Mouse (Mus musculus): ENCODE results near the gene Malrd1. TPM values are rescaled to one million over a fixed set of nuclear protein-coding genes. Genes with fewer than 3 reads are reported as not detected.

The Malrd1 gene
- polyA plus RNA-seq (2015; fragmentation: Nextera tagmentation; extraction: Ambion mirVana), result not detected in 2 replicates

DNA sequence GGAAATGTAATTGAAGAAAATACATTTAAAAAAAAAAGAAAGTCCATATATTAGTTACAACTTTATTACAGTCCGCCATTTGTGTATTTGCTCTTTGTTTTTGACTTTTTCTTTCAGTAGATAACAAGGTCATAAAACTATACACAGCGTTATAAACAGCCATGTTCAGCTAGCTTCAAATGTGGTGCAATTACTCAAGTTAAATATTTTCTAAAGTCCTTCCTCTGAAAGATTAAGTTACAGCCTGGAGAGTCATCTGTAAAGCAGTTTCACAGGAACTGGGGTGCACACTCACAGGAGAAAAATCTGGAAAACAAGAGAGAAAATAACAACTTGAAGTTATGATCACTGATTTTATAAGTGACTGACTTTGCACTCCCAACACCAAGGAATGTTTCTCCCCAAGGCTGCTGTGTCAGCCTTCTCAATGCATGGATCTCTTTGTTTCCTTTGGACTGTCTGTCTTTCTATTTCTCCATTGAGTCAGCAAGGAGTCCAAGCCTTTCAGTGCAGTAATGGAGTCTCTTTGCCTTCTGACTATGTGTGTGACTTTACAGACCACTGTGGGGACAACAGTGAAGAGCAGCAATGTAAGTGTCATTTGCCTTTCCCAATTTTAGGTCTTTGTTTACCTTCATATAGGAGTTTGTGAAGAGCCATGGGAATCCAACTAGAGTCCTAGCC is at the start of gene Malrd1:
Gene Malrd1 (plus strand): TSS at position 239 of the 684 bp plus-strand sequence.
- Histone ChIP-seq H3K9me3 (replicated peaks) (no peaks in the 10 kb centered on the region; the same call in 1 of the 2 replicates), H3K27me3 (no peaks in the 10 kb centered on the region), H3K27ac (no peak within 1 kb of the TSS), H3K4me2 (no peak within 1 kb of the TSS), H3K36me3 (no peaks in the 10 kb centered on the region), H3K9ac (no peak within 1 kb of the TSS), H3K4me1 (replicated peaks) (no peaks in the 10 kb centered on the region), H3K4me3 (no peak within 1 kb of the TSS)
- ATAC-seq (replicated peaks; ENCODE audit: insufficient number of reproducible peaks, insufficient read depth, low FRiP score, low read depth), result no peak
- 60% methylated on average over 2 of the region's 2 CpGs for WGBS

DNA sequence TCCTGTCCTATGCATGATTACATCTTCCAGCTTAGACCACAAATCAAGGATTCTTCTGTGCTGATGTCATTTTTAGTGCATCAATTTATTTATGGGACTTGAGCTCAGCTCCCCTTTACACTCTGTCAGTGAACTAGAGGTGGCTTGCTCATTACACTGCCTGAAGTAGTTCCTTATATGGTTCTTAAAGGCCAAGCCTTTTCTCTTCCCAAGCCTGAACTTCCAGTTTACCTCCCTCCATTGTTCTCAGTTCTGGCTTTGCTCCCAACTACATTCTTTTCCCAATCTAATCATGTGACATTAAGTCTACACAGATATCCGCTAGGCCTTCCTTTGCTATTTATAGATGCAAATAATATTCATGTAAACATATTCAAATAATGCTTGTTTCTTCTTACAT is 12.4 kb downstream of the Malrd1 start:
- peak overlapping the region; percentile 31; the same call in 1 of the 2 replicates for H3K27ac ChIP-seq
- ATAC-seq (replicated peaks; ENCODE audit: insufficient number of reproducible peaks, insufficient read depth, low FRiP score, low read depth), result peak; percentile 70
- 38% methylated on average over 1 of the region's 1 CpGs for WGBS

DNA sequence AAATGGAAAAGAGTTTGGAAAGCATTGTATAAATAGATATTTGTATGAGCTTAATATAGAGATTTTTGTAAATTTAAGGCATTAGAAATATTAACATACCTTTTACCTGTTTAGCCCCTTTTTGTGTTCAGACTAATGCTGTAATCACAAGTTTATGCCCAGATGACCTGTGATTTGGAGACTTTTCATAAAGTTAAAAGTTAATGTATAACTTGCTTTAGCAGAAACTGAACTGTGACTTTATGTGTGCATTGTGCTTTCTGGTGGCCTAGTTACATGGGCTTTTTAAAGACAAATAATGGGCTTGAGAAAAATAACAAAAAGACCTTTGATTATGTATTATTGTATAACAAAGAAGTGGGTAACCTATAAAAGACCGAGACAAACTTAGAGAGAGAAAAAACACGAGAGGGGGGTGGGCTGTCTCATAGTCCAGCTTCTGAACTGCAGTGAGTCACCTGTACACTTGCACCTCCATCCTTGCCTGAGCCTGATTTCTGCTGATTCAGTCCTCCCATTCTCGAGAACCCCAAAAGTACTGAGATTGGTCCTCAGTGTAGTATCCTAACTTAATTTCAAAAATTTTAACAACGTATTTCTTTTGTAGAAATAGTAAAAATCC is 87.2 kb downstream of the Malrd1 start:
- Histone ChIP-seq H3K9ac (no peak overlapping the region), H3K4me3 (no peak overlapping the region), H3K4me1 (replicated peaks) (no peaks in the 10 kb centered on the region), H3K27ac (no peak overlapping the region), H3K9me3 (replicated peaks) (no peaks in the 10 kb centered on the region), H3K36me3 (no peaks in the 10 kb centered on the region), H3K27me3 (no peaks in the 10 kb centered on the region), H3K4me2 (no peak overlapping the region)
- WGBS, result 52% methylated on average over 4 of the region's 4 CpGs
- ATAC-seq (replicated peaks; ENCODE audit: insufficient number of reproducible peaks, insufficient read depth, low FRiP score, low read depth), result no peak

More for the DNA sequence above, 12.4 kb downstream of the Malrd1 start:
- Histone ChIP-seq H3K27me3 (no peaks in the 10 kb centered on the region), H3K4me3 (no peak overlapping the region), H3K4me2 (no peak overlapping the region), H3K4me1 (replicated peaks) (no peaks in the 10 kb centered on the region), H3K9me3 (replicated peaks) (no peaks in the 10 kb centered on the region), H3K9ac (no peak overlapping the region), H3K36me3 (no peaks in the 10 kb centered on the region)

DNA sequence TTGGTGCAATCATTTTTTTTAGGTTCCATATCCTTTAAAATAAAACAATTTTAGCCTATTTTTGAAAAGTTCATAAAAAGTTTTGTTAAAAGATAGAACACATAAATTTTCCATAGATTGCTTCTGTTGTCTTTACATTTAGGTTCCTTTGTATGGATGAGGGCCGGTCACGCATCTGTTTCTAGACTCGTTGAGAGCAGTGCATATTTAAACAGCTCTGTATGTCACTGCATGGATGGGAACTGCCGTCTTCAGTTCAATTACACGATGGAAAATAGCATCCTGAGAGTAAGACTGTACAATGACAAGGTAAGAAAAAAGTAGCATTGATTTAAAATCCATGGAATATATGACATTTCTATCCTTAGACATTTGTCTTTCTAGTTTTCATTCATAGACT is 87.7 kb downstream of the Malrd1 start:
- Histone ChIP-seq H3K4me3 (no peak overlapping the region), H3K9me3 (replicated peaks) (no peaks in the 10 kb centered on the region), H3K9ac (no peak overlapping the region), H3K36me3 (no peaks in the 10 kb centered on the region), H3K4me2 (no peak overlapping the region), H3K4me1 (replicated peaks) (no peaks in the 10 kb centered on the region), H3K27me3 (no peaks in the 10 kb centered on the region), H3K27ac (no peak overlapping the region)
- ATAC-seq (replicated peaks; ENCODE audit: insufficient number of reproducible peaks, insufficient read depth, low FRiP score, low read depth), result no peak
- WGBS, result 76% methylated on average over 5 of the region's 5 CpGs

DNA sequence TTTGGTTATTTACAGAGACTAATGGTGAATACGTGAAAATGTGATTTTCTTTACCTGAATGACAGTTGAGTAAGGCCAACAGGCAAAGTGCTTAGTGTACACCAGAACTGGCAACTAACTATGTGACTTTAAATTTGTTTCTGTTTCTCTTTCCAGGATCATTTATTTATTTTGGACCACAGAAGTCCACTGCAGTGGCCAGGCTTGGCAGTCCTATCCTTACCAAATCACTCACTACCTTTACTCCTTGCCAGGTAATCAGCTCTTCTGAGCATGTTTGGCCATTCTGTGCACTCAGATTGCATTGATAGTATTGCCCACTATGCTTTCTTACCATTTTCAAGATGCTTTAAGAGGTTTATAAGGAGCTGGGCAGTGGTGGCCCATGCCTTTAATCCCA is 109.5 kb downstream of the Malrd1 start:
- H3K4me2 ChIP-seq, result no peak overlapping the region
- WGBS, result 80% methylated on average over 1 of the region's 1 CpGs
- no peaks in the 10 kb centered on the region for H3K27me3 ChIP-seq
- no peaks in the 10 kb centered on the region for H3K4me1 ChIP-seq (replicated peaks)
- H3K36me3 ChIP-seq, result no peaks in the 10 kb centered on the region
- no peak overlapping the region for H3K27ac ChIP-seq
- no peak for ATAC-seq (replicated peaks; ENCODE audit: insufficient number of reproducible peaks, insufficient read depth, low FRiP score, low read depth)
- no peaks in the 10 kb centered on the region for H3K9me3 ChIP-seq (replicated peaks)
- H3K4me3 ChIP-seq, result no peak overlapping the region
- H3K9ac ChIP-seq, result no peak overlapping the region

DNA sequence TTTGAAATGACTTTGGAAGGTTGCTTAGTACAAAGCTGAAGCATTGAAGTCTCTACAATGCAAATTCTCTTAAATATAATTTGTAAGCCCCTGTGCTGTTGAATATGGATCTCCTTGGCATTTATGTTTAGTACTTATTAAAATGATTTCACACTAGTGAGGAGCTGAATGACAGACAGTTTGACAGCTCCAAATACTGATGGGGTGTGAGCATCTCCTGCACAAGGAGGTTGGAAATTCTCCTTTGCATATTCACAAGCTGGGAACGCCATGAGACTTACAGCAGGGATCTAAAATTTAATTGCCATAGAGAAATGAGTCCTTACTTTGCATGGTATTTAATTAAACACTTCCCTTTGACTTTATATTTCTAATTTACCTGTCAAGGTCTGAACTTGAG is 117.6 kb downstream of the Malrd1 start:
- Histone ChIP-seq H3K36me3 (no peaks in the 10 kb centered on the region), H3K27me3 (no peaks in the 10 kb centered on the region), H3K9me3 (replicated peaks) (no peaks in the 10 kb centered on the region), H3K4me2 (no peak overlapping the region), H3K9ac (no peak overlapping the region), H3K4me3 (no peak overlapping the region), H3K4me1 (replicated peaks) (no peaks in the 10 kb centered on the region), H3K27ac (no peak overlapping the region)
- 73% methylated on average over 1 of the region's 1 CpGs for WGBS
- no peak for ATAC-seq (replicated peaks; ENCODE audit: insufficient number of reproducible peaks, insufficient read depth, low FRiP score, low read depth)

DNA sequence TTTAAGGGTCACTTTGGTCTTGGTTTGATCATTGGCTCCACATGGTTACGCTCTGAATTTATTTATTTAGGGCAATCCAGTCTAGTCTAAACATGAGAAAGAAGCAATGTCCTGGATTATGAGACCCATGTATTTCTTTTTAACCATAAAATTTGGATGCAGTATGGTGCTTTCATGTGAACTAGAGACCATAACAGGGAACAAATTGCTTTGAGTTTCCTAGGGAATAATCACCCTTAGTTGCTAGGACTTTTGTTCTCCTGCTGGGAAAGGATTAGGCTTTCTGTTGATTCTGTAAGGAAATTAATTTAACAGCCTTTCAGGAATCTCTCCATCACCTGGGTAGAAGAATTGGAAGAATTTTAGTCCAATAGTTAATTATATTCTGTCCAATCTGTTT is 130.1 kb downstream of the Malrd1 start:
- Histone ChIP-seq H3K4me1 (replicated peaks) (no peaks in the 10 kb centered on the region), H3K36me3 (no peaks in the 10 kb centered on the region), H3K27ac (no peak overlapping the region), H3K9me3 (replicated peaks) (no peaks in the 10 kb centered on the region), H3K27me3 (no peaks in the 10 kb centered on the region), H3K4me2 (no peak overlapping the region), H3K4me3 (no peak overlapping the region), H3K9ac (no peak overlapping the region)
- no peak for ATAC-seq (replicated peaks; ENCODE audit: insufficient number of reproducible peaks, insufficient read depth, low FRiP score, low read depth)
- WGBS, result 78% methylated on average over 1 of the region's 1 CpGs

DNA sequence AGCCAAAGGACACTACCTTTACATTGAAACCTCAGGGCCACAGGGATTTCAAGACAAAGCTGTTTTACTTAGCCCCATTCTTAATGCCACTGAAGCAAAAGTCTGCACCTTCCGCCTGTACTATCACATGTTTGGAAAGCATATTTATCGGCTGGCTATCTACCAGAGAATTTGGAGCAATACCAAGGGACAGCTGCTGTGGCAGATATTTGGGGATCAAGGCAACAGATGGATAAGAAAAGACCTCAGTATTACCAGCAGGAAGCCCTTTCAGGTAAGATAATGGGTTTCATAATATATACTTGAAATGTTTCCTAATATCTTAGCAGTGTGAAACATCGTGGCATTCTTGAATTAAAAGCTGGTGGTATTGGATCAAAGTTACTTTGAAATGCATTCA is 176.7 kb downstream of the Malrd1 start:
- no peaks in the 10 kb centered on the region for H3K9me3 ChIP-seq (replicated peaks)
- H3K27me3 ChIP-seq, result no peaks in the 10 kb centered on the region
- H3K4me2 ChIP-seq, result no peak overlapping the region
- H3K36me3 ChIP-seq, result no peaks in the 10 kb centered on the region
- H3K9ac ChIP-seq, result no peak overlapping the region
- H3K4me3 ChIP-seq, result no peak overlapping the region
- H3K4me1 ChIP-seq (replicated peaks), result no peaks in the 10 kb centered on the region
- no peak overlapping the region for H3K27ac ChIP-seq
- ATAC-seq (replicated peaks; ENCODE audit: insufficient number of reproducible peaks, insufficient read depth, low FRiP score, low read depth), result no peak
- 77% methylated on average over 3 of the region's 3 CpGs for WGBS

DNA sequence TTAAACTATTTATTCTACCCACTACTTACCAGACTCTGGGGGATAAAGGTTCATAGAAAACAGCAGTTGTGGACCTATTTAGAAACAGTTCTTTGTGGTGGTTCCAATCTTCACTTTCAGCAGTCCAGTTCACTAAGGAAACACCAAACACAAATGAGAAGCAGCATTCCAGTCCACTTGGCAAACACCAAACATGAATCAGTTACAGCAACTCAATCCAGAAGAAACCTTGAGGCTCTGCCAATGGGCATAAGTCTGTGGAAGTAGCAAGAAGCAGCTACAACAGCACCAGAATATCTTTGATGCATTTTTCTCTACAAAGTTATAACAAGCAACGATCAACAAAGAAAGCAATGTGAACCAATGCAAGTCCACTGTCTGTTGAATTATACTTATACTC is 214.7 kb downstream of the Malrd1 start:
- Histone ChIP-seq H3K4me1 (replicated peaks) (no peaks in the 10 kb centered on the region), H3K36me3 (no peaks in the 10 kb centered on the region), H3K4me3 (no peak overlapping the region), H3K9me3 (replicated peaks) (no peaks in the 10 kb centered on the region), H3K4me2 (no peak overlapping the region), H3K27ac (no peak overlapping the region), H3K27me3 (no peaks in the 10 kb centered on the region), H3K9ac (no peak overlapping the region)
- WGBS, result 82% methylated on average over 1 of the region's 1 CpGs
- ATAC-seq (replicated peaks; ENCODE audit: insufficient number of reproducible peaks, insufficient read depth, low FRiP score, low read depth), result no peak

DNA sequence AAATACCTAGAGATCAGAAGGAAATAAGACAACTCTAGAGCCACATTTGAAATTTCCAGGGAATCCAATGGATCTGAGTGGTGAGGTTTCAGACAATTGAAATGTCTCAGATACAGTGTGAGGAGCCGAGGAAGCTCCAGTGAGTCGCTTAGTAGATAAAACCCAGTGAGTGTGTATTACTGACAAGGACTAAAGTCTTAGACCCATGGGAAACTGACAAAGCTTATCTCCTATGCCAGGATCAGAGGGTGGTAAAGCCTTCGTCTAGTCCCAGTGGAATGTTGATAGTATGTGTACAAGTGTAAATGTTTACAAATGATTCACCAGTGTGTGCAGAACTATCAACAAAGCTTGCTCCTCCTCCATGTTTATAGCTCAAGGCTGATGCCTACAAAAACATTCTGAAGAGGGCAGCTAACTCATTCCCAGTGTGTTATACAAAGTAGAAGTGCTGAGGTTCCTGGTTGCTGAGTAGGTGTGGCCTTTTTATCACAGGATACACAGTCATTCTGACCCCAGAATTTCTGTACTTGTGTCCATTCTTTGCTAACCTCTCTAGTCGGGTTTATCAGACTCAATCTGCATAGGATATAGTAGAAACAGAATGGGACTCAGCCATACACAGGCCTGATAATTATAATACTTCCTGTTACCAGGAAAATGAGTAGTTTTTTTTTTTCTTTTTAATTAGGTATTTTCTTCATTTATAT is 218.9 kb downstream of the Malrd1 start:
- Histone ChIP-seq H3K27ac (no peak overlapping the region), H3K9me3 (replicated peaks) (no peaks in the 10 kb centered on the region), H3K4me2 (no peak overlapping the region), H3K9ac (no peak overlapping the region), H3K4me1 (replicated peaks) (no peaks in the 10 kb centered on the region), H3K27me3 (no peaks in the 10 kb centered on the region), H3K4me3 (no peak overlapping the region), H3K36me3 (no peaks in the 10 kb centered on the region)
- 42% methylated on average over 4 of the region's 4 CpGs for WGBS
- ATAC-seq (replicated peaks; ENCODE audit: insufficient number of reproducible peaks, insufficient read depth, low FRiP score, low read depth), result no peak

DNA sequence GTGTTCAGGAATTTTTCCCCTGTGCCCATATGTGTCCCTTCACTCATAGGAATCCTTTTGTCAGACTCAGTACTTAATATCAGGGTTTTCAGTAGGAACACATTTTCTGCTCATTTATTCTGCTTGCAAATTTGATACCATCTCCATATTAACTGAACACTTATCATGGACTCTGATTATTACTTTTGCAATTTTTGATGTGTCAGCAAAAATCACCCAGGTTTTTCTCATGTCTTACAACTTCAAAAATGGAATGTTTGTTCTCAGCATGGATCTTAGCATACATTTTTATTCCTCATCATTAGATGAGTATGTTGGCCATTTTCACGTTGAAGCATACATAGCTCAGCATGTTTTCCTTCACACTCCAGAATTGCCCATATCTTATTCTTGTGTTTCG is 258.5 kb downstream of the Malrd1 start:
- no peaks in the 10 kb centered on the region for H3K4me1 ChIP-seq (replicated peaks)
- H3K36me3 ChIP-seq, result no peaks in the 10 kb centered on the region
- H3K27me3 ChIP-seq, result no peaks in the 10 kb centered on the region
- no peak overlapping the region for H3K4me2 ChIP-seq
- 63% methylated on average over 2 of the region's 2 CpGs for WGBS
- no peaks in the 10 kb centered on the region for H3K9me3 ChIP-seq (replicated peaks)
- H3K4me3 ChIP-seq, result no peak overlapping the region
- no peak overlapping the region for H3K27ac ChIP-seq
- no peak for ATAC-seq (replicated peaks; ENCODE audit: insufficient number of reproducible peaks, insufficient read depth, low FRiP score, low read depth)
- no peak overlapping the region for H3K9ac ChIP-seq

Measured in heart, embryonic 15.5 days (tissue).